ENCODE assay signal across 8 mouse cellular contexts in the genomic region with DNA sequence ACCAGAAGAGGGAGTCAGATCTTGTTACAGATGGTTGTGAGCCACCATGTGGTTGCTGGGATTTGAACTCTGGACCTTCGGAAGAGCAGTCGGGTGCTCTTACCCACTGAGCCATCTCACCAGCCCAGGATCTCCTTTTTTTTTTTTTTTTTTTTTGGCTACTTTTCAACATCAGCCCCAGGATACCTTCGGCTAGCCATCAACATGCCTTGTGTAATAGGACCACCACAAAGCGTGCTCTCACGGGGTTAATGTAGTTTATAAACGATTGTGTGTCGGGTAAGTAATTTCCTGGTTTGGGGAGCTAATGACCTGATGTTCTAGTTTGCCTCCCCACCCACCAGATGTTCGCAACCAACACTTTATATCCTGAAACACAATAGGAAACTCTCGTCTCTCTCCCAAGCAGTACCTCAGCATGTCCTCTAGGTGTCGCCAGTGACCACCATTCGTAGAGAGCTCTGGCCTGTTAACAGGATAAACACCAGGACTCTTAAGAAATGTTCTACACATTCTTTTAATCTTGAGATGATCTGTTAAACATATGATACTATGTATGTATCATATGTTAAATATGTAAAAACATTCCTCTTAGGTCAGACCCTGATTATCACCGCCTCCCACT. TPM values are rescaled to one million over a fixed set of nuclear protein-coding genes. Genes with fewer than 3 reads are reported as not detected.
A peak's percentile ranks its signal among the peaks of the same experiment; 100 is the strongest.
DNase-seq lines count a peak whose midpoint lies in the region; ATAC-seq lines count a peak whose summit lies in the region.

No protein-coding gene starts in this region.

- no peak overlapping the region for H3K4me3 ChIP-seq in embryonic facial prominence, embryonic 14.5 days (ENCODE audit: low read depth, low read length)

- no peak overlapping the region for H3K4me2 ChIP-seq in embryonic facial prominence, embryonic 14.5 days (ENCODE audit: low read depth, low read length)

- no peak overlapping the region for H3K9ac ChIP-seq in embryonic facial prominence, embryonic 14.5 days (ENCODE audit: low read depth, low read length)

- no peaks in the 10 kb centered on the region for H3K9me3 ChIP-seq in embryonic facial prominence, embryonic 14.5 days (ENCODE audit: control insufficient read depth, low read length)

- intact Hi-C loops in heart, postnatal 14 days (cut with DNase I), result loop anchor here (1.0 to 5.0 kb wide), 6 partner anchors 217 to 667 kb away; no protein-coding TSS in a partner anchor

- ATAC-seq in embryonic facial prominence, embryonic 14.5 days (ENCODE audit: low read depth), result 0 out of 2 replicates have a peak, but pooled peaks have one; percentile 34

- peak; percentile 64 for DNase-seq in gastrocnemius, adult 18-20 months (ENCODE audit: low spot score)
- DNase-seq in gastrocnemius, adult 8-10 months (ENCODE audit: low spot score in 2 of 2), result no peak
- DNase-seq in adrenal gland, postnatal 25 days, result peak; percentile 50
- DNase-seq in embryonic facial prominence, embryonic 14.5 days (ENCODE audit: low spot score), result peak; percentile 75
- DNase-seq in heart, postnatal 14 days, result peak; percentile 72 to 79
- DNase-seq in kidney, postnatal 36 days, result peak; percentile 49 to 70
- peak; percentile 63 for DNase-seq in lung, postnatal 14 days
- peak; percentile 66 to 76 for DNase-seq in right cerebral cortex, adult 2 months (ENCODE audit: low spot score in 2 of 2)

- H3K27me3 ChIP-seq in embryonic facial prominence, embryonic 14.5 days (replicated peaks; ENCODE audit: control insufficient read depth, insufficient read depth, low read length), result peaks cover 5% of the 10 kb centered on the region

- 16% methylated on average over 12 of the region's 12 CpGs for WGBS in embryonic facial prominence, embryonic 14.5 days

- no peaks in the 10 kb centered on the region for H3K36me3 ChIP-seq in embryonic facial prominence, embryonic 14.5 days (ENCODE audit: control insufficient read depth, insufficient read depth, low read length)

- 0 out of 2 replicates have a peak, but pooled peaks cover 2% of the 10 kb centered on the region for H3K4me1 ChIP-seq in embryonic facial prominence, embryonic 14.5 days (ENCODE audit: control insufficient read depth, insufficient read depth, low read length)

- H3K27ac ChIP-seq in embryonic facial prominence, embryonic 14.5 days (replicated peaks; ENCODE audit: low read depth, low read length), result no peak overlapping the region

RNA-seq across cellular contexts. Expression of gene Nrbf2, which starts 29.8 kb away (rescaled TPM):
- 10 to 100 TPM; 13.7 to 14.6 TPM for total RNA-seq in gastrocnemius, adult 18-20 months (2021)
- total RNA-seq in gastrocnemius, adult 8-10 months (2022), result 10 to 100 TPM; 11.0 to 14.8 (median 14.1) TPM
- 16.0 and 17.1 TPM in 2 replicates for total RNA-seq in adrenal gland, postnatal 25 days (2021)
- polyA plus RNA-seq in embryonic facial prominence, embryonic 14.5 days (2014; fragmentation: Nextera tagmentation; extraction: Ambion mirVana), result 39.2 and 40.5 TPM in 2 replicates
- 1 to 10 TPM; 9.1 to 9.7 TPM for total RNA-seq in heart, postnatal 14 days (2021)

Comparison
In these comparisons a context has a peak if more than half of its experiments do, and no peak if none do; other contexts are left out.
1. DNase-seq: peak in gastrocnemius, adult 18-20 months (single experiment), adrenal gland, postnatal 25 days (single experiment), embryonic facial prominence, embryonic 14.5 days (single experiment), heart, postnatal 14 days (2 of 2), kidney, postnatal 36 days (2 of 2), lung, postnatal 14 days (single experiment) and right cerebral cortex, adult 2 months (2 of 2); none in gastrocnemius, adult 8-10 months (0 of 2).